ENCODE assay signal across 2 mouse cellular contexts in genomic region chr11:75410591-75410990, GRCm38 (mm10).
TF ChIP-seq lines count a peak whose summit lies in the region.

No protein-coding gene starts in this region.

TF ChIP-seq in CH12.LX, 34 proteins besides CTCF, POLR2A, EP300 and RAD21:
- TF ChIP-seq NELFE (IDR thresholded peaks at IDR 0.05; ENCODE audit: low read depth, low read length): no peak
- TF ChIP-seq SMC3 (IDR thresholded peaks at IDR 0.05; ENCODE audit: low read depth, low read length): no peak
- TF ChIP-seq MYC (IDR thresholded peaks at IDR 0.05; ENCODE audit: low read depth, low read length): no peak
- TF ChIP-seq ETS1 (conservative IDR thresholded peaks at IDR 0.05; ENCODE audit: low read depth, low read length): no peak
- no peak for TF ChIP-seq HCFC1 (IDR thresholded peaks at IDR 0.05; ENCODE audit: low read depth, low read length)
- TF ChIP-seq IRF4 (IDR thresholded peaks at IDR 0.05; ENCODE audit: low read depth, low read length): no peak
- TF ChIP-seq ELF1 (IDR thresholded peaks at IDR 0.05; ENCODE audit: low read depth, low read length): no peak
- TF ChIP-seq USF1 (IDR thresholded peaks at IDR 0.05; ENCODE audit: low read depth, low read length): 0 out of 2 replicates have a peak, but pooled peaks have one; percentile 11
- 0 out of 2 replicates have a peak, but pooled peaks have one; percentile 13 for TF ChIP-seq SIN3A (IDR thresholded peaks at IDR 0.05; ENCODE audit: low read length)
- TF ChIP-seq ZC3H11A (IDR thresholded peaks at IDR 0.05; ENCODE audit: low read depth, low read length): no peak
- no peak for TF ChIP-seq CHD1 (IDR thresholded peaks at IDR 0.05; ENCODE audit: low read depth, low read length)
- TF ChIP-seq E2F4 (IDR thresholded peaks at IDR 0.05; ENCODE audit: insufficient replicate concordance, low read depth, low read length): 0 out of 2 replicates have a peak, but pooled peaks have one; percentile 11

TF ChIP-seq in myocyte, 11 proteins besides CTCF, POLR2A, EP300 and RAD21:
- TF ChIP-seq TCF3 (IDR thresholded peaks at IDR 0.05; ENCODE audit: insufficient read length, low read depth) (no peak), CEBPB (IDR thresholded peaks at IDR 0.05; ENCODE audit: insufficient read depth, poor library complexity, severe bottlenecking) (no peak), POLR2AphosphoS2 (IDR thresholded peaks at IDR 0.05; ENCODE audit: insufficient read length, low read depth) (peak; percentile 29), SRF (IDR thresholded peaks at IDR 0.05; ENCODE audit: control insufficient read depth, insufficient read length, low read depth) (no peak), MYOD1 (IDR thresholded peaks at IDR 0.05; ENCODE audit: control insufficient read depth in 1 of 3, insufficient read length in 2 of 3, low read depth in 2 of 3) (no peak), TCF12 (IDR thresholded peaks at IDR 0.05; ENCODE audit: insufficient read depth, poor library complexity, severe bottlenecking) (no peak), E2F4 (IDR thresholded peaks at IDR 0.05; ENCODE audit: insufficient read depth) (no peak), MYOG (IDR thresholded peaks at IDR 0.05; ENCODE audit: control insufficient read depth in 1 of 3, insufficient read depth in 1 of 3, insufficient read length in 2 of 3, low read depth in 2 of 3) (no peak)
